Mouse (Mus musculus) left cerebral cortex, postnatal 14 days (tissue): ENCODE results near the gene Polk. TPM values are rescaled to one million over a fixed set of nuclear protein-coding genes. Genes with fewer than 3 reads are reported as not detected.

Experiments used
- DNase-seq, 2 experiments: peaks; one replicate each; pipeline ENCODE4 v3.0.0; 2021 to 2022; ENCODE audit warnings: low spot score in 2 of 2, mixed read lengths in 1 of 2
- intact Hi-C: fragments of 180-260 bp; cut with DNase I; formaldehyde crosslinking; loops from one replicate; pipeline ENCODE4 v1.15.1; 2025
- long read RNA-seq, 2 experiments: library from polyadenylated mRNA; stranded (forward); transcript quantifications; one replicate each; pipeline ENCODE4 v2.0.0; 2021
- total RNA-seq, 2 experiments: library from RNA; stranded (reverse); gene quantifications; 2 replicates each; pipeline ENCODE4 v1.2.3; 2021

The Polk gene
- 10 to 100 TPM; 10.1 to 10.5 TPM for total RNA-seq
- long read RNA-seq, experiment 1, full-length matches to known transcripts, result 2 of 7 reads
- long read RNA-seq, experiment 1, partial matches to known transcripts, result 1 of 7 reads
- long read RNA-seq, experiment 1, other reads (novel, unspliced or antisense), result 4 of 7 reads
- long read RNA-seq, experiment 2, result 0 reads

- intact Hi-C loops, result loop anchor here (5.0 kb wide), 1 partner anchor 50 kb away; no protein-coding TSS in a partner anchor
- peak; percentile 96 to 97 for DNase-seq
Observed at GRCm38 (mm10) chr13:96542081-96542889, at the start of gene Polk, which contains the start of gene Col4a3bp. TSS of gene Polk (minus strand) at chr13:96542579. TSS of gene Col4a3bp (plus strand) at chr13:96542618.

GRCm38 (mm10) chr13:96588642-96589041, 46.3 kb upstream of the Polk start:
- intact Hi-C loops, result no loop called here
- DNase-seq, result no peak

GRCm38 (mm10) chr13:96586540-96586939, 44.2 kb upstream of the Polk start:
- no peak for DNase-seq
- intact Hi-C loops, result no loop called here

- no peak for DNase-seq
- intact Hi-C loops, result no loop called here
Observed at GRCm38 (mm10) chr13:96584201-96584600, 41.8 kb upstream of the Polk start.

- intact Hi-C loops, result no loop called here
- DNase-seq, result no peak
Observed at GRCm38 (mm10) chr13:96579979-96580378, 37.6 kb upstream of the Polk start.

GRCm38 (mm10) chr13:96579104-96579503, 36.7 kb upstream of the Polk start:
- no peak for DNase-seq

GRCm38 (mm10) chr13:96574170-96574569, 31.8 kb upstream of the Polk start:
- intact Hi-C loops, result no loop called here
- DNase-seq, result no peak

More at GRCm38 (mm10) chr13:96579104-96579503, 36.7 kb upstream of the Polk start:
- intact Hi-C loops, result no loop called here

- intact Hi-C loops, result no loop called here
- no peak for DNase-seq
Observed at GRCm38 (mm10) chr13:96571016-96571361, 28.6 kb upstream of the Polk start.

- intact Hi-C loops, result no loop called here
- no peak for DNase-seq
Observed at GRCm38 (mm10) chr13:96570313-96571015, 28.1 kb upstream of the Polk start.

GRCm38 (mm10) chr13:96567977-96568376, 25.6 kb upstream of the Polk start:
- DNase-seq, result no peak
- intact Hi-C loops, result no loop called here

- intact Hi-C loops, result no loop called here
- no peak for DNase-seq
Observed at GRCm38 (mm10) chr13:96555099-96555498, 12.7 kb upstream of the Polk start.

- DNase-seq, result no peak
- intact Hi-C loops, result no loop called here
Observed at GRCm38 (mm10) chr13:96547941-96548340, 5.6 kb upstream of the Polk start.

GRCm38 (mm10) chr13:96547250-96547649, 4.9 kb upstream of the Polk start:
- intact Hi-C loops, result no loop called here
- DNase-seq, result no peak

- intact Hi-C loops, result loop anchor here (5.0 kb wide), 1 partner anchor 48 kb away; no protein-coding TSS in a partner anchor
Observed at GRCm38 (mm10) chr13:96544506-96544905, 2.1 kb upstream of the Polk start.

GRCm38 (mm10) chr13:96542901-96543891, 817 bp upstream of the Polk start:
- intact Hi-C loops, result loop anchor here (5.0 kb wide), 1 partner anchor 49 kb away; no protein-coding TSS in a partner anchor
- DNase-seq, result peak; percentile 42 to 55

More at GRCm38 (mm10) chr13:96544506-96544905, 2.1 kb upstream of the Polk start:
- no peak for DNase-seq

GRCm38 (mm10) chr13:96541381-96541780, 998 bp downstream of the Polk start:
- intact Hi-C loops, result loop anchor here (5.0 kb wide), 1 partner anchor 51 kb away; no protein-coding TSS in a partner anchor
- no peak for DNase-seq

GRCm38 (mm10) chr13:96538103-96538502, 4.3 kb downstream of the Polk start:
- DNase-seq, result no peak
- intact Hi-C loops, result no loop called here

GRCm38 (mm10) chr13:96536821-96537572, 5.4 kb downstream of the Polk start:
- no peak for DNase-seq
- intact Hi-C loops, result no loop called here
